Mouse (Mus musculus): ENCODE measurements at regions not wholly inside any gene's neighbourhood (a gene's known extent, or its start where the extent isn't known, plus 50 kb on each side); places are given as distances from the start of the nearest gene placed in this dataset.
"Not testable (repeated sequence)": the region's sequence is repeated elsewhere in the genome, so short reads cannot be mapped to it uniquely, and the experiment has no call there.

DNA sequence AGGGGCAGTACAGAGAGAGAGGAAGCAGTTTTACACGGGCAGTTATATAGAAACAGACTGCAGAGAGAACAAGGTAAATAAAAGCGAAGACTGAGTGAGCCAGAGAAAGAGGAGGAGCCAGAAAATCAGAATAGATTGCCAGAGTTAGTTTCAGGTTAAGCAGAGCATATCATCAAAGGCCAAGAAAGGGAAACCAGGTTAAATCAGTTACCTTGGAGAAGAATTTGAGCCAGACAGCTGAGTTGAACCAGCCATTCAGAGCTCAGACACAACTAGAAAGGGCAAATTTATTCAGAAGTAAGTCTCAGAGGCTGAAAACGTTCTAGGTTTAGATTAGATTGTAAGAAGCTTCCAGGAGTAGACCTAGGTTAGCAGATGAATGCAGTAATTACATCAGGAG lies 858.6 kb downstream of the Adgrl3 start:
- DNase-seq (ENCODE audit: extremely low spot score in 1 of 2, low spot score in 1 of 2) = no peak

- DNase-seq (ENCODE audit: extremely low spot score in 1 of 2, low spot score in 1 of 2) = no peak
Observed at GRCm38 (mm10) chr5:81893358-81893757, 873.4 kb downstream of the Adgrl3 start.

GRCm38 (mm10) chr5:81909368-81909767 lies 889.4 kb downstream of the Adgrl3 start:
- DNase-seq (ENCODE audit: extremely low spot score in 1 of 2, low spot score in 1 of 2) = no peak

DNA sequence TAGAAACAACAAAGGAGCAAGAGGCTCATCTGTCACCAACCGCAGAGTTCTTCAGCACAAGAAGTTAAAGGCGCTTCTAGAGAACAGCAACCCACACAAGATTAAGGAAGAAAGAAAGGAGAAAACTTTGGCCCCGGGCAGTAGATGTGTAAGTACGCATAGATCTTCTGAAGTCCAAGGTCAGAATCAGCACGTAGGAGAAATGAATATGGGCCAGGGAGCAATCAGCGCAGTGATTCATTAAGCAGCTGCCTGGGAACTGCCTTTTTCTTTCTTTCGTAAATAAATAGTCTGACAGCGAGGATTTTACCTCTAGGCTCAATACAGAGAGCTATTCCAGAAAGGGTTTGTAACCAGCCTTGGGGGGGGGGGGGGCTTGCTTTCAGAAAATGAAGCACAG lies 890.0 kb downstream of the Adgrl3 start:
- no peak for DNase-seq (ENCODE audit: extremely low spot score in 1 of 2, low spot score in 1 of 2)

- DNase-seq (ENCODE audit: extremely low spot score in 1 of 2, low spot score in 1 of 2) = no peak
Observed at GRCm38 (mm10) chr5:81916667-81917066, 896.7 kb downstream of the Adgrl3 start.

GRCm38 (mm10) chr5:81940798-81941197 lies 920.9 kb downstream of the Adgrl3 start:
- DNase-seq (ENCODE audit: extremely low spot score in 1 of 2, low spot score in 1 of 2) = no peak

DNA sequence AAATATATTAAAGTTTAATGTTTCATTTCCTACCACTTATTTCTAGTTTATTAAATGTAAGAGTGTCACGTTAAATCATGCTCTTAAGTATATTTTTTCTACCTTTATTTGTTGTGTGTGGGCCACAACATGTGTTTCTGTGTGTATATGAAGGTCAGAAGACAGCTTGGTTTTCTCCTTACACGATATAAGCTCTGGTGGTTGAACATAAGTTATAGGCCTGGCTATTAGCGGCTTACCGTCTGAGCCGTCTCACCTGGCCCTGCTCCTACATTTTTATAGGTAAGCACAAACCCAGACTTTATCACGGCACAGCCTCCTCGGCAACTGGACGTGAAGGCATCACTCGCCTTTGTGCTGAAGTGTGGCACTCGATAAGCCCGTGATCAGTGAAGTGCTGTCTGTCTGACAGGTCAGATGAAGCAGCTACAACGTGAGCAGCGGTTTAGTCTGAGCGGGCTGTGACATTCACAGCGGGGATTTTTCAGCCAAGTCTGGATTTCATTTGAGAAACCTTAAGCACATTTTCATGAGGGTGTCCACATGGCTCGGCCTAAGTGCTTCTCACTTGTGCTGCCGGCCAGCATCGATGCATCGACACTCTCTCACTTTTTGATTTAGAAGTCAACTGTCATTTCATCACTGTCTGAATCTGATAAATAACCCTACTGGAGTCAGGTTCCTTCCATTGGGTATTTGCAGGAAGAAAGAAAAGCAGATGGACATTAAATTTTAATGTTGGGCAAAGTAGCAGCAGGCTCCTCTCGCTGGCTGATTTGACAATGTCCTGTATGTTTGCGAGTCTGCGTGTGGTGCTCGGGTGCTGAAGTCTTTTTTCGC lies 950.0 kb downstream of the Adgrl3 start:
- DNase-seq (ENCODE audit: extremely low spot score in 1 of 2, low spot score in 1 of 2) = no peak

- DNase-seq (ENCODE audit: extremely low spot score in 1 of 2, low spot score in 1 of 2) = no peak
Observed at GRCm38 (mm10) chr5:81970525-81971011, 950.6 kb downstream of the Adgrl3 start.

DNA sequence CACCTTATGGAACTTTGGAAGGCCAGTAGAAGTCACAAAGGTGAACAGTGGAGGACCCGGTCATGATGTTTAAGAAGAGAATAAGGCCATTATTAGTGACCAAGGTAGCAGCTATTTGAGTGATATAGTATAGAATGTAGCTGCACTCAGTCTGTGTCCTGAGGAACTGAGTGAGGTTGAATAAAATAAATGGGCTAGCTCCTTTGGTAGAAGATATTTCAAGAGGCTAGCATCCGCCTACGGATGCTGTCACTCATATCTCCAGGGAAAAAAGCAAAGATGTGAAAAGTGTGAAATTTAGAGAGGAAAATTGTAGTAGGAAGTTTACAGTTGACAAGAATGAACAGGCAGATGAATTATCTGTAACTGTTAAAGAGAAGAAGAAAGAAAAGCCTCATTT lies 956.6 kb downstream of the Adgrl3 start:
- no peak for DNase-seq (ENCODE audit: extremely low spot score in 1 of 2, low spot score in 1 of 2)

GRCm38 (mm10) chr5:81983351-81983750 lies 963.4 kb downstream of the Adgrl3 start:
- no peak for DNase-seq (ENCODE audit: extremely low spot score in 1 of 2, low spot score in 1 of 2)

DNA sequence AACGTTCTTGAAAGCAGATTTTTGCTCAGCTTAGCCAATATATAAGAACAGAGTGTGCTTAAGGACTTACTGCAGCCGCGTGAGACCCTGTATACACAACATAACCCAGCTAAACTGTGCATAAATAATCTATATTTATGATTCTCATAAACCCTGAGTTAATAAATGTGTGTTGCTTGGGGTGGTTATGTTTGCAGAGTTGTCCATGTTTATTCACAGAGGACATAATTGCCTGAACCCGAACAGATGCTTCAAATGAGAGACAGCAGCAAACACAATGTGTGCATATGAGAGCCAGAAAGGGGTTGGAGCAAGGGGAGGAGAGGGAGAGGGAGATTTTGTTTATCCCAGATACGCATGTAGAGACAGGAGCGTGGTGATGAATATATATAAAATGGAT lies 968.1 kb downstream of the Adgrl3 start:
- no peak for DNase-seq (ENCODE audit: extremely low spot score in 1 of 2, low spot score in 1 of 2)

DNA sequence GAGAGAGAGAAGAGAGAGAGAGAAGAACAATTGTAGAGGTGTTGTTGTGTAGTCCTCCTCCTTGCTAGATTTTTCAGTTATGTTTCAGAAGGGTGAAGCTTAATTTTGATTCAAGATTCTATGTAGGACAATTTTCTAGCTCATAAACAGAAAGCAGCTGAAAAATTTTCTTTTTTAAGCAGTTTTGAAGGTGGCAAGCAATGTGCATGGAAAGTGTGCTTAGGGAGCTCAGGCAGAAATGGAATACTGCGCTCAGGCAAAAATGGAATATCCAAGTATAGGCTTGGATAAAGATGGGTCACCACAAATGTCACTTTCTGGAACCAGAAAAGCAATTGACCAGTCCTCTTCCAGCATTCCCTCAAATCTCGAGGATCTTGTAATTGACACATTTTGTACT lies 988.0 kb downstream of the Adgrl3 start:
- no peak for DNase-seq (ENCODE audit: extremely low spot score in 1 of 2, low spot score in 1 of 2)

DNA sequence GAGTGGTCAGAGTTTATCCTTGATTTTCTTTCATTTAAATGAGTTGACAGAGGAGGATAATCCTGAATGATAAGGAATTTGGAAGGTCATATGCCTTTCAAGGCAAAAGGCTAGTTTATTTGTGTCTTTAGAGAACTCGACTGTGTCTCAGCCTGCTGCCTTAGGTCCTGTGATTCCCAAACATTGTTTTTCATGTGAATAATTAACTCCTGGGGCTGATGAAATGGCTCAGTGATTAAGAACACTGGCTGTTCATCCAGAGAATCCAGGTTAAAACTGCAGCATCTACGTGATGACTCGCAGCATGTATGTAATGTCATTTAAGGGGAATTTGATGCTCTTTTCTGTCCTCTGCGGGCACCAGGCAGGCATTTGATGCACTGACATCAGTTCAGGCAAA lies 1004.2 kb downstream of the Adgrl3 start:
- DNase-seq (ENCODE audit: extremely low spot score in 1 of 2, low spot score in 1 of 2) = no peak

GRCm38 (mm10) chr5:82034776-82035175 lies 1014.8 kb downstream of the Adgrl3 start:
- DNase-seq (ENCODE audit: extremely low spot score in 1 of 2, low spot score in 1 of 2) = no peak

DNA sequence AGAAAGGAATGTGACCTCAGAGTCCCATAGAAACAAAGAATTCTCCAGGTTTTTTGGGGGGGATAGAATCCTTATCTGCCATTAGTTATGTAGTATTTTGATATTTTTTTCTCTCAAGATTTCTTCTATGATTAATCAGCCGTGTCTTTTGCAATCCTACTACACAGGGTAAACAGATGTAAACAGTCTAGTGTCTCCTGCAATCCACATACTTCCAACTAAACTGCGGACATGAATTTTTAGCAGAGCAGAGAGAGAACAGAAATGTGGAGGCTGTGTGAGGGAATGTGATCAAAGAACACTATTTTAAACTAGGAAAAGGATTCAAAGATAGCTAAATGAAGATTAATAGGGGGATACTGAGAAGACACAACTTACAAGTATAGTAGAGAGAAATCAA lies 1026.2 kb downstream of the Adgrl3 start:
- DNase-seq (ENCODE audit: extremely low spot score in 1 of 2, low spot score in 1 of 2) = no peak

GRCm38 (mm10) chr5:82059108-82059838 lies 1039.3 kb downstream of the Adgrl3 start:
- no peak for DNase-seq (ENCODE audit: extremely low spot score in 1 of 2, low spot score in 1 of 2)

DNA sequence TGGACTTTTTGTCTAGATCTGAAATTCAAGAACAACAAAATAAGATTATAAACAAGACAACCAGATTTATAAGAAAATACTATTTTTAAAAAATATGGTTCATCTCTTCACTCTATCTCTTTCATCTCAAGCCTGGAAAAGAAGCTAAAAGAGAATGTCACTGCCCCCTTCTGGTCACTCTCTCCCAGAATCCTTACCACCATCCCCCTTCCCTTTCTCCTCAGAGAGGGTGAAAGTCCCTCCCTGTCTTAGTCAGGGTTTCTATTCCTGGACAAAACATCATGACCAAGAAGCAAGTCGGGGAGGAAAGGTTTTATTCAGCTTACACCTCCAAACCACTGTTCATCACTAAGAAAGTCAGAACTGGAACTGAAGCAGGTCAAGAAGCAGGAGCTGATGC lies 1040.7 kb downstream of the Adgrl3 start:
- peak in 1 of 2 experiments; percentile 25 for DNase-seq (ENCODE audit: extremely low spot score in 1 of 2, low spot score in 1 of 2)

- not testable (repeated sequence) for DNase-seq (ENCODE audit: extremely low spot score in 1 of 2, low spot score in 1 of 2)
Observed at GRCm38 (mm10) chr5:82069221-82069620, 1049.3 kb downstream of the Adgrl3 start.

- no peak for DNase-seq (ENCODE audit: extremely low spot score in 1 of 2, low spot score in 1 of 2)
Observed at GRCm38 (mm10) chr5:82089401-82089800, 1069.5 kb downstream of the Adgrl3 start.

- no peak for DNase-seq (ENCODE audit: extremely low spot score in 1 of 2, low spot score in 1 of 2)
Observed at GRCm38 (mm10) chr5:82103056-82103807, 1083.3 kb downstream of the Adgrl3 start.

DNA sequence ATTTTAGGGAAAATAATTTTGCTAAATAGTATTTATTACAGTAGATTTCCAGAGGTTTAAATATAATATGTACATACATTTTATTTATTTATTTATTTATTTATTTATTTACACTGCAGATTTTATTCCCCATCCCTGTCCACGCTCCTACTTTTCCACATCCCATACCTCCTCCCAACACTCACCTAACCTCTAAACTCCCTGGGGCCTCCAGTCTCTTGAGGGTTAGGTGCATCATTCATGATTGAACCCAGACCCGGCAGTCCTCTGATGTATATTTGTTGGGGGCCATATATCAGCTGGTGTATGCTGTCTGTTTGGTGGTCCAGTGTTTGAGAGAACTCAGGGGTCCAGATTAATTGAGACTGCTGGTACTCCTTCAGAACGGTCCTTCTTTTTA lies 1083.9 kb downstream of the Adgrl3 start:
- DNase-seq (ENCODE audit: extremely low spot score in 1 of 2, low spot score in 1 of 2) = no peak

Measured in layer of hippocampus, postnatal 25 days (tissue).